Mouse (Mus musculus): Measurements from ENCODE around the gene Dst. TPM values are rescaled to one million over a fixed set of nuclear protein-coding genes. Genes with fewer than 3 reads are reported as not detected.
A peak's percentile ranks its signal among the peaks of the same experiment; 100 is the strongest.

Gene Dst
- total and polyA plus RNA-seq, 2 experiments from 2014 or later = 21.7 to 106 TPM

- Histone ChIP-seq H3K4me1 (ENCODE audit: control insufficient read depth, insufficient read depth) (peaks cover 40% of the 10 kb centered on the region), H3K4me3 (ENCODE audit: low read depth, low read length) (no peak overlapping the region), H3K9ac (replicated peaks; ENCODE audit: low read depth, low read length) (no peak overlapping the region), H3K27me3 (ENCODE audit: control insufficient read depth, insufficient read depth, low read length) (no peaks in the 10 kb centered on the region), H3K36me3 (replicated peaks; ENCODE audit: control insufficient read depth, insufficient read depth, low read length) (no peaks in the 10 kb centered on the region), H3K4me2 (ENCODE audit: low read depth, low read length) (no peak overlapping the region), H3K27ac (ENCODE audit: low read depth) (peak overlapping the region; percentile 91), H3K9me3 (replicated peaks; ENCODE audit: control insufficient read depth, low read length) (no peaks in the 10 kb centered on the region)
- ATAC-seq (ENCODE audit: insufficient read depth, low read depth) (no peak), DNase-seq (ENCODE audit: low spot score) (no peak)
- WGBS = 63% methylated on average over 9 of the region's 9 CpGs
- TF ChIP-seq CTCF (IDR thresholded peaks at IDR 0.05; ENCODE audit: low read depth) (no peak), EP300 (IDR thresholded peaks at IDR 0.05; ENCODE audit: low read depth) (no peak)
Observed at GRCm38 (mm10) chr1:34023154-34023553, 115.1 kb downstream of the Dst start.

GRCm38 (mm10) chr1:34025879-34026278 lies 117.9 kb downstream of the Dst start:
- no peak for TF ChIP-seq CTCF (IDR thresholded peaks at IDR 0.05; ENCODE audit: low read depth)
- TF ChIP-seq EP300 (IDR thresholded peaks at IDR 0.05; ENCODE audit: low read depth) = no peak
- Histone ChIP-seq H3K9ac (replicated peaks; ENCODE audit: low read depth, low read length) (no peak overlapping the region), H3K4me2 (ENCODE audit: low read depth, low read length) (no peak overlapping the region), H3K4me3 (ENCODE audit: low read depth, low read length) (no peak overlapping the region), H3K9me3 (replicated peaks; ENCODE audit: control insufficient read depth, low read length) (no peaks in the 10 kb centered on the region), H3K4me1 (ENCODE audit: control insufficient read depth, insufficient read depth) (peaks cover 48% of the 10 kb centered on the region), H3K36me3 (replicated peaks; ENCODE audit: control insufficient read depth, insufficient read depth, low read length) (no peaks in the 10 kb centered on the region), H3K27me3 (ENCODE audit: control insufficient read depth, insufficient read depth, low read length) (no peaks in the 10 kb centered on the region), H3K27ac (ENCODE audit: low read depth) (no peak overlapping the region)
- DNase-seq (ENCODE audit: low spot score) (no peak), ATAC-seq (ENCODE audit: insufficient read depth, low read depth) (no peak)
- 70% methylated on average over 6 of the region's 6 CpGs for WGBS

GRCm38 (mm10) chr1:34028722-34029121 lies 120.7 kb downstream of the Dst start:
- H3K27ac ChIP-seq (ENCODE audit: low read depth) = no peak overlapping the region; the same call in 1 of the 2 replicates
- TF ChIP-seq CTCF (IDR thresholded peaks at IDR 0.05; ENCODE audit: low read depth) = no peak
- TF ChIP-seq EP300 (IDR thresholded peaks at IDR 0.05; ENCODE audit: low read depth) = no peak
- peaks cover 29% of the 10 kb centered on the region for H3K4me1 ChIP-seq (ENCODE audit: control insufficient read depth, insufficient read depth)
- no peaks in the 10 kb centered on the region for H3K27me3 ChIP-seq (ENCODE audit: control insufficient read depth, insufficient read depth, low read length)
- H3K4me2 ChIP-seq (ENCODE audit: low read depth, low read length) = no peak overlapping the region
- 55% methylated on average over 5 of the region's 5 CpGs for WGBS
- no peak for ATAC-seq (ENCODE audit: insufficient read depth, low read depth)
- no peaks in the 10 kb centered on the region for H3K36me3 ChIP-seq (replicated peaks; ENCODE audit: control insufficient read depth, insufficient read depth, low read length)
- no peaks in the 10 kb centered on the region for H3K9me3 ChIP-seq (replicated peaks; ENCODE audit: control insufficient read depth, low read length)
- H3K9ac ChIP-seq (replicated peaks; ENCODE audit: low read depth, low read length) = no peak overlapping the region
- H3K4me3 ChIP-seq (ENCODE audit: low read depth, low read length) = no peak overlapping the region
- no peak for DNase-seq (ENCODE audit: low spot score)

DNA sequence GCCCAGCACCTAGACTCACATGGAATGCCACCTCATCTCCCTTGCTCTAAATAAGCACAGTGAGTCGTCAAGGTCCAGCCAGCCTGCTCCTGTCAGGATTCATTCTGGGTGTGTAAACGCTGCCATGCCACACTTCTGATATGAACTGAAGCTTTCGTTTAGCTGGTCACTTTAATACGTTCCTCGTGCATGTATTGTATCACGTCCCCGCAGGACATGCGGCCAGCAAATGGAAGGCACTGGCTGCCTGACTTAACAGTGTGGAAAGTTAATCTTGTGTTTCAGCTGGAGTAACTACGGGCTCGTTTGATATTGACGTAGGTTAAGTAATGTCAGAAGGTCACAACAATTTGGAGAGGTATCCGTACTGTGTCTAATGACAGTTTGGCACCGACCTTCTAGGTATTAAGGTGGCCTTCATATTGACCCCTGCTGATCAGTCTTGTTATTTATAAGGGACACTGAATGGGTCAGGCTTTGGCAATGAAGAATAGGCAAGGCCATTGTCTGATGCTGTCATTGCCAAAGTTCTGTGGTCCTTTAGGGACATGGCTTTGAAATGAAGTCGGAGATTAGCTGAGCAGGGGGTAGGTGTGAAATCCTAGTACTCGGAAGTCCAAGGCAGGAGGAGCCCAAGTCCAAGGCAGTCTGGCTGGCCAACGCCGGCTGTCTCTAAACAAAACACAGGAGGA lies 122.5 kb downstream of the Dst start:
- Histone ChIP-seq H3K4me1 (ENCODE audit: control insufficient read depth, insufficient read depth) (peaks cover 43% of the 10 kb centered on the region), H3K27ac (ENCODE audit: low read depth) (peak overlapping the region; percentile 60), H3K4me2 (ENCODE audit: low read depth, low read length) (no peak overlapping the region), H3K9ac (replicated peaks; ENCODE audit: low read depth, low read length) (no peak overlapping the region), H3K9me3 (replicated peaks; ENCODE audit: control insufficient read depth, low read length) (no peaks in the 10 kb centered on the region), H3K27me3 (ENCODE audit: control insufficient read depth, insufficient read depth, low read length) (no peaks in the 10 kb centered on the region), H3K4me3 (ENCODE audit: low read depth, low read length) (no peak overlapping the region), H3K36me3 (replicated peaks; ENCODE audit: control insufficient read depth, insufficient read depth, low read length) (no peaks in the 10 kb centered on the region)
- no peak for DNase-seq (ENCODE audit: low spot score)
- TF ChIP-seq EP300 (IDR thresholded peaks at IDR 0.05; ENCODE audit: low read depth) (no peak), CTCF (IDR thresholded peaks at IDR 0.05; ENCODE audit: low read depth) (no peak)
- 49% methylated on average over 17 of the region's 17 CpGs for WGBS
- no peak; the same call in 1 of the 2 replicates for ATAC-seq (ENCODE audit: insufficient read depth, low read depth)

DNA sequence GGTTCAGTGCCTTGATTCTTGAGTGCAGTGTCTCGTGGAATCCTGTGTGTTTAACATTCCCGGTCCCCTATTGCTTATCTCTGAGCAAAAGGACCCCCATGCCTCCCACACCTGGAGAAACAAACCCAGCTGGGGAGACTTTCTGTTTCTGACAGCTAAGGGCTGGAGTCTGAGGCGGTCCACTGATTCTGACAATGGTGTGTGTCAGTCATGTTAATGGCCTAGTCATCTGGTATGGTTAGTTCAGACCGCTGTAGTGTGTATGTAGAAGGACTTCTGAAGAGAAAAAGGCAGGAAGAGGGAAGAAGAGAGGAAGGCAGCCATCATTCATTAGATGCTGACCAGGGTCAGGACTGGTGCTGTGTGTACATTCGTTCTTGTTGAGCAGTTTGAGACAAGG lies 125.0 kb downstream of the Dst start:
- ATAC-seq (ENCODE audit: insufficient read depth, low read depth) = no peak

DNA sequence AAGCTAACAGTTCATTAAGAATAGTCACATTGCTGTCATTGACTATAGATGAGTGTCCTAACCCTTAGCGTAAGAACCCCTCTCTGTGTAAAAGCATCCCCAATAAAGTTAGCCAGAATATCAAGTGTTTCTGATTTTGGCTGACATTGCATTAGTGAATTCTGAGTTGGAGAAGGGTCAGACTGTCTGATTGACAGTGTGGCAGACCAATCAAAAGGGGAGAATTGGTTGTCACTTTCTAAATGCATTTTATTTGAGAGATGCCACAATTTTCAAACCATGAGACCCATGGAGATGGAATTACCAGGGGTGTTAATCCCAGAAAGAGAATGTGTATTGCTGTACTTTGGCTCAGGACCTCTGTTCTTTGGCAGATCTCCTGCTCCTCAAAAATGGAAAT lies 125.5 kb downstream of the Dst start:
- H3K27ac ChIP-seq (ENCODE audit: low read depth) = no peak overlapping the region
- H3K27me3 ChIP-seq (ENCODE audit: control insufficient read depth, insufficient read depth, low read length) = no peaks in the 10 kb centered on the region
- DNase-seq (ENCODE audit: low spot score) = no peak
- TF ChIP-seq EP300 (IDR thresholded peaks at IDR 0.05; ENCODE audit: low read depth) = no peak
- peaks cover 39% of the 10 kb centered on the region for H3K4me1 ChIP-seq (ENCODE audit: control insufficient read depth, insufficient read depth)
- no peak overlapping the region for H3K9ac ChIP-seq (replicated peaks; ENCODE audit: low read depth, low read length)
- WGBS = 92% methylated on average over 1 of the region's 1 CpGs
- no peak overlapping the region for H3K4me3 ChIP-seq (ENCODE audit: low read depth, low read length)
- H3K4me2 ChIP-seq (ENCODE audit: low read depth, low read length) = no peak overlapping the region
- no peaks in the 10 kb centered on the region for H3K9me3 ChIP-seq (replicated peaks; ENCODE audit: control insufficient read depth, low read length)
- no peaks in the 10 kb centered on the region for H3K36me3 ChIP-seq (replicated peaks; ENCODE audit: control insufficient read depth, insufficient read depth, low read length)
- ATAC-seq (ENCODE audit: insufficient read depth, low read depth) = no peak

More for the DNA sequence above, 125.0 kb downstream of the Dst start:
- H3K4me2 ChIP-seq (ENCODE audit: low read depth, low read length) = no peak overlapping the region
- H3K9ac ChIP-seq (replicated peaks; ENCODE audit: low read depth, low read length) = no peak overlapping the region
- WGBS = 70% methylated on average over 5 of the region's 5 CpGs
- H3K36me3 ChIP-seq (replicated peaks; ENCODE audit: control insufficient read depth, insufficient read depth, low read length) = no peaks in the 10 kb centered on the region
- no peaks in the 10 kb centered on the region for H3K27me3 ChIP-seq (ENCODE audit: control insufficient read depth, insufficient read depth, low read length)
- no peak overlapping the region for H3K27ac ChIP-seq (ENCODE audit: low read depth)
- peaks cover 43% of the 10 kb centered on the region for H3K4me1 ChIP-seq (ENCODE audit: control insufficient read depth, insufficient read depth)
- no peak for DNase-seq (ENCODE audit: low spot score)
- no peak for TF ChIP-seq CTCF (IDR thresholded peaks at IDR 0.05; ENCODE audit: low read depth)
- TF ChIP-seq EP300 (IDR thresholded peaks at IDR 0.05; ENCODE audit: low read depth) = no peak
- H3K9me3 ChIP-seq (replicated peaks; ENCODE audit: control insufficient read depth, low read length) = no peaks in the 10 kb centered on the region
- H3K4me3 ChIP-seq (ENCODE audit: low read depth, low read length) = no peak overlapping the region

All from heart, postnatal 0 days (tissue).